Mouse (Mus musculus) MEL (cell line): ENCODE results near the gene 1700011L22Rik.

Experiments used
- CTCF ChIP-seq, 3 experiments: IDR thresholded peaks in 2 of 3; conservative IDR thresholded peaks in 1 of 3; 2 replicates each; pipeline ENCODE4 v1.5.1; 2011 to 2012; ENCODE audit warnings: low read length in 3 of 3, low read depth in 2 of 3, mild to moderate bottlenecking in 2 of 3, improper control_type of control experiment in 1 of 3, inconsistent platforms in 1 of 3, mixed read lengths in 1 of 3, moderate library complexity in 1 of 3; ENCODE audit not compliant: control insufficient read depth in 1 of 3, insufficient read depth in 1 of 3, poor library complexity in 1 of 3, severe bottlenecking in 1 of 3
- MXI1 ChIP-seq: IDR thresholded peaks from 2 replicates; pipeline ENCODE4 v1.6.1; 2011; ENCODE audit warnings: mild to moderate bottlenecking, low read depth, low read length, improper control_type of control experiment
- POLR2A ChIP-seq, 2 experiments: IDR thresholded peaks; 2 replicates each; pipeline ENCODE4 v1.6.1; 2011 to 2012; ENCODE audit warnings: low read length in 2 of 2, mild to moderate bottlenecking in 2 of 2, control low read depth in 1 of 2, improper control_type of control experiment in 1 of 2, low read depth in 1 of 2, moderate library complexity in 1 of 2; ENCODE audit not compliant: control insufficient read depth in 1 of 2, insufficient read depth in 1 of 2, poor library complexity in 1 of 2
- TAL1 ChIP-seq: IDR thresholded peaks from 2 replicates; pipeline ENCODE4 v1.6.1; 2012; ENCODE audit warnings: mild to moderate bottlenecking, inconsistent platforms, low read length, moderate library complexity, mixed read lengths
- ZC3H11A ChIP-seq: IDR thresholded peaks from 2 replicates; pipeline ENCODE4 v1.6.1; 2012; ENCODE audit warnings: low read depth, mild to moderate bottlenecking, inconsistent platforms, low read length, improper control_type of control experiment

GRCm38 (mm10) chr8:79239996-79240395 is 8.4 kb downstream of the 1700011L22Rik start:
- TF ChIP-seq POLR2A (IDR thresholded peaks at IDR 0.05; ENCODE audit: control insufficient read depth in 1 of 2, insufficient read depth in 1 of 2, low read depth in 1 of 2, low read length in 2 of 2, poor library complexity in 1 of 2) (no peak), TAL1 (no peak), MXI1 (no peak), CTCF (IDR thresholded peaks at IDR 0.05 in 2 of 3, conservative IDR thresholded peaks at IDR 0.05 in 1 of 3; ENCODE audit: control insufficient read depth in 1 of 3, insufficient read depth in 1 of 3, low read depth in 2 of 3, low read length in 3 of 3, poor library complexity in 1 of 3, severe bottlenecking in 1 of 3) (no peak), ZC3H11A (no peak)
